Mouse (Mus musculus) colon, adult 2 months (tissue): ENCODE data around the gene Prss47. TPM values are rescaled to one million over a fixed set of nuclear protein-coding genes. Genes with fewer than 3 reads are reported as not detected.

Experiments used
- polyA plus RNA-seq: library from polyadenylated mRNA; depleted of rRNA; stranded (reverse); fragments of >200 nt; gene quantifications from 2 replicates; pipeline ENCODE4 v1.2.3, GENCODE M21; 2012; rRNA removed

Prss47 gene
- not detected in 2 replicates for polyA plus RNA-seq

GRCm38 (mm10) chr13:65052660-65053059 is at the start of gene Prss47:
Gene Prss47 (minus strand): TSS chr13:65052760.

GRCm38 (mm10) chr13:65032758-65033157 is 19.8 kb downstream of the Prss47 start, which contains the start of gene Spata31d1c:
Gene Spata31d1c (plus strand): TSS chr13:65033058.

Other genes with a start within 250 kb of the Prss47 start
- 0.17 and 0.23 TPM in 2 replicates for gene Cntnap3, start 148.8 kb downstream of the Prss47 start, polyA plus RNA-seq
- not detected in 2 replicates for gene Spata31, start 135.4 kb downstream of the Prss47 start, polyA plus RNA-seq
- gene Spata31d1c, start 19.7 kb downstream of the Prss47 start, polyA plus RNA-seq: not detected in 2 replicates
- 21.1 and 23.9 TPM in 2 replicates for gene Mfsd14b, start 60.2 kb upstream of the Prss47 start, polyA plus RNA-seq
- gene Olfr465-ps1, start 85.3 kb upstream of the Prss47 start, polyA plus RNA-seq: not detected in 2 replicates
- not detected in 2 replicates for gene Olfr466, start 97.5 kb upstream of the Prss47 start, polyA plus RNA-seq
- gene Nlrp4f, start 153.2 kb upstream of the Prss47 start, polyA plus RNA-seq: not detected in 2 replicates
- gene Gm10775, start 206.8 kb upstream of the Prss47 start, polyA plus RNA-seq: 0.09 TPM in 1 of 2 replicates, not detected in the other
- 9.2 and 11.9 TPM in 2 replicates for gene Zfp369, start 226.1 kb upstream of the Prss47 start, polyA plus RNA-seq